Mouse (Mus musculus): ENCODE results near the gene Gabrr1.

The Gabrr1 gene

GRCm38 (mm10) chr4:33132221-33132620 lies at the start of gene Gabrr1:
Gene Gabrr1 (plus strand): TSS chr4:33132521.
- in situ Hi-C loops (cut with MboI, MseI): no loop called here

- in situ Hi-C loops (cut with MboI, MseI): no loop called here
Observed at GRCm38 (mm10) chr4:33099118-33099694, 33.1 kb upstream of the Gabrr1 start.

GRCm38 (mm10) chr4:33109720-33110458 lies 22.4 kb upstream of the Gabrr1 start:
- in situ Hi-C loops (cut with MboI, MseI): loop anchor here (10.0 kb wide), 1 partner anchor 115 kb away; no protein-coding TSS in a partner anchor

- in situ Hi-C loops (cut with MboI, MseI): loop anchor here (10.0 kb wide), 1 partner anchor 116 kb away; no protein-coding TSS in a partner anchor
Observed at GRCm38 (mm10) chr4:33110845-33111244, 21.5 kb upstream of the Gabrr1 start.

GRCm38 (mm10) chr4:33111358-33111757 lies 21.0 kb upstream of the Gabrr1 start:
- in situ Hi-C loops (cut with MboI, MseI): loop anchor here (10.0 kb wide), 1 partner anchor 117 kb away; no protein-coding TSS in a partner anchor

- in situ Hi-C loops (cut with MboI, MseI): loop anchor here (10.0 kb wide), 1 partner anchor 118 kb away; no protein-coding TSS in a partner anchor
Observed at GRCm38 (mm10) chr4:33112866-33113265, 19.5 kb upstream of the Gabrr1 start.

- in situ Hi-C loops (cut with MboI, MseI): loop anchor here (10.0 kb wide), 1 partner anchor 124 kb away; no protein-coding TSS in a partner anchor
Observed at GRCm38 (mm10) chr4:33119118-33119517, 13.2 kb upstream of the Gabrr1 start.

- in situ Hi-C loops (cut with MboI, MseI): loop anchor here (10.0 kb wide), 1 partner anchor 170 kb away; the partner anchor contains the start of gene Pnrc1
Observed at GRCm38 (mm10) chr4:33124493-33124892, 7.8 kb upstream of the Gabrr1 start.

- in situ Hi-C loops (cut with MboI, MseI): loop anchor here (10.0 kb wide), 1 partner anchor 169 kb away; the partner anchor contains the start of gene Pnrc1
Observed at GRCm38 (mm10) chr4:33125409-33126084, 6.8 kb upstream of the Gabrr1 start.

- in situ Hi-C loops (cut with MboI, MseI): loop anchor here (5.0 to 10.0 kb wide), 2 partner anchors 138 to 161 kb away; no protein-coding TSS in a partner anchor
Observed at GRCm38 (mm10) chr4:33146679-33147291, 14.5 kb downstream of the Gabrr1 start.

GRCm38 (mm10) chr4:33147825-33148224 lies 15.5 kb downstream of the Gabrr1 start:
- in situ Hi-C loops (cut with MboI, MseI): loop anchor here (5.0 to 10.0 kb wide), 2 partner anchors 137 to 159 kb away; no protein-coding TSS in a partner anchor

- in situ Hi-C loops (cut with MboI, MseI): loop anchor here (5.0 to 10.0 kb wide), 2 partner anchors 136 to 158 kb away; no protein-coding TSS in a partner anchor
Observed at GRCm38 (mm10) chr4:33149150-33149549, 16.8 kb downstream of the Gabrr1 start.

GRCm38 (mm10) chr4:33152087-33153038 lies 20.0 kb downstream of the Gabrr1 start:
- in situ Hi-C loops (cut with MboI, MseI): no loop called here

GRCm38 (mm10) chr4:33183477-33183876 lies 51.2 kb downstream of the Gabrr1 start:
- in situ Hi-C loops (cut with MboI, MseI): no loop called here

GRCm38 (mm10) chr4:33188164-33188563 lies 55.8 kb downstream of the Gabrr1 start:
- in situ Hi-C loops (cut with MboI, MseI): no loop called here

- in situ Hi-C loops (cut with MboI, MseI): no loop called here
Observed at GRCm38 (mm10) chr4:33188781-33189734, 56.7 kb downstream of the Gabrr1 start.

- in situ Hi-C loops (cut with MboI, MseI): no loop called here
Observed at GRCm38 (mm10) chr4:33189735-33190036, 57.4 kb downstream of the Gabrr1 start, which contains the start of gene Pm20d2. Gene Pm20d2 (minus strand): TSS chr4:33189737.

- in situ Hi-C loops (cut with MboI, MseI): no loop called here
Observed at GRCm38 (mm10) chr4:33198117-33198516, 65.8 kb downstream of the Gabrr1 start.

GRCm38 (mm10) chr4:33204682-33205081 lies 72.4 kb downstream of the Gabrr1 start:
- in situ Hi-C loops (cut with MboI, MseI): loop anchor here (5.0 kb wide), 1 partner anchor 93 kb away; no protein-coding TSS in a partner anchor

Data from T-helper 1 cell (primary cell).